Comparison of ENCODE assay signal across 8 mouse cellular contexts in genomic region chr12:79511454-79512204, GRCm38 (mm10).
DNase-seq lines count a peak whose midpoint lies in the region; ATAC-seq and TF ChIP-seq lines count a peak whose summit lies in the region.

No protein-coding gene starts in this region.

- 0 out of 2 replicates have a peak overlapping the region, but pooled peaks have one; percentile 7 for H3K9ac ChIP-seq in forebrain, embryonic 13.5 days
- H3K9ac ChIP-seq in heart, postnatal 0 days (replicated peaks; ENCODE audit: low read depth, low read length), result 0 out of 2 replicates have a peak overlapping the region, but pooled peaks have one; percentile 5

- no peaks in the 10 kb centered on the region for H3K79me2 ChIP-seq in C2C12 (ENCODE audit: control insufficient read depth, insufficient read depth)

- TF ChIP-seq CTCF in C2C12 (IDR thresholded peaks at IDR 0.05; ENCODE audit: control insufficient read depth, insufficient read depth, insufficient read length), result no peak
- TF ChIP-seq CTCF in heart, postnatal 0 days (IDR thresholded peaks at IDR 0.05; ENCODE audit: low read depth), result no peak

- no peak overlapping the region for H3K4me2 ChIP-seq in forebrain, embryonic 13.5 days
- H3K4me2 ChIP-seq in heart, postnatal 0 days (ENCODE audit: low read depth, low read length), result no peak overlapping the region

- no peak overlapping the region for H3ac ChIP-seq in C2C12 (ENCODE audit: control insufficient read depth, insufficient read length, low read depth)

- peaks cover 38% of the 10 kb centered on the region for H3K4me1 ChIP-seq in forebrain, embryonic 13.5 days
- 0 out of 2 replicates have a peak, but pooled peaks cover 5% of the 10 kb centered on the region for H3K4me1 ChIP-seq in heart, postnatal 0 days (ENCODE audit: control insufficient read depth, insufficient read depth)

- peak overlapping the region; percentile 81 for H3K27ac ChIP-seq in forebrain, embryonic 13.5 days
- H3K27ac ChIP-seq in heart, postnatal 0 days (ENCODE audit: low read depth), result peak overlapping the region; percentile 70

- no peak for ATAC-seq in cerebellum, adult (ENCODE audit: insufficient number of reproducible peaks, low FRiP score, low TSS enrichment)
- ATAC-seq in forebrain, embryonic 13.5 days, result peak; percentile 87
- no peak for ATAC-seq in heart, postnatal 0 days (ENCODE audit: insufficient read depth, low read depth)
- ATAC-seq in monocyte, adult 5-6 weeks (replicated peaks; ENCODE audit: insufficient number of reproducible peaks, low FRiP score, low TSS enrichment, poor library complexity, severe bottlenecking), result no peak

- 36% methylated on average over 11 of the region's 11 CpGs for WGBS in forebrain, embryonic 13.5 days
- WGBS in heart, postnatal 0 days, result 51% methylated on average over 11 of the region's 11 CpGs

- no peak for TF ChIP-seq EP300 in heart, postnatal 0 days (IDR thresholded peaks at IDR 0.05; ENCODE audit: low read depth)

- no peaks in the 10 kb centered on the region for H3K9me3 ChIP-seq in forebrain, embryonic 13.5 days (replicated peaks)
- no peaks in the 10 kb centered on the region for H3K9me3 ChIP-seq in heart, postnatal 0 days (replicated peaks; ENCODE audit: control insufficient read depth, low read length)

- H3K36me3 ChIP-seq in C2C12 (ENCODE audit: control insufficient read depth, insufficient read depth), result no peaks in the 10 kb centered on the region
- no peaks in the 10 kb centered on the region for H3K36me3 ChIP-seq in forebrain, embryonic 13.5 days (ENCODE audit: poor library complexity, severe bottlenecking)
- H3K36me3 ChIP-seq in heart, postnatal 0 days (replicated peaks; ENCODE audit: control insufficient read depth, insufficient read depth, low read length), result no peaks in the 10 kb centered on the region

- DNase-seq in cerebellum, adult 8-10 months, result peak; percentile 1
- no peak for DNase-seq in heart, postnatal 0 days (ENCODE audit: low spot score)
- peak; percentile 82 for DNase-seq in left cerebral cortex, postnatal 4 days
- peak; percentile 40 for DNase-seq in right cerebral cortex, postnatal 25 days

- H3K4me3 ChIP-seq in C2C12 (ENCODE audit: insufficient read depth, poor library complexity, severe bottlenecking), result no peak overlapping the region
- H3K4me3 ChIP-seq in forebrain, embryonic 13.5 days, result no peak overlapping the region
- H3K4me3 ChIP-seq in heart, postnatal 0 days (ENCODE audit: low read depth, low read length), result no peak overlapping the region

- intact Hi-C loops in left cerebral cortex, postnatal 4 days (cut with DNase I), result no loop called here

- H3K79me3 ChIP-seq in C2C12 (ENCODE audit: low read depth), result no peaks in the 10 kb centered on the region

- no peaks in the 10 kb centered on the region for H3K27me3 ChIP-seq in C2C12 (ENCODE audit: control insufficient read depth, insufficient read depth, insufficient read length)
- H3K27me3 ChIP-seq in forebrain, embryonic 13.5 days, result no peaks in the 10 kb centered on the region
- no peaks in the 10 kb centered on the region for H3K27me3 ChIP-seq in heart, postnatal 0 days (ENCODE audit: control insufficient read depth, insufficient read depth, low read length)

TF ChIP-seq in C2C12, 6 proteins besides CTCF, POLR2A, EP300 and RAD21:
- no peak for TF ChIP-seq CEBPB (IDR thresholded peaks at IDR 0.05; ENCODE audit: low read depth)
- no peak for TF ChIP-seq MAX (IDR thresholded peaks at IDR 0.05)
- TF ChIP-seq MYOG (IDR thresholded peaks at IDR 0.05; ENCODE audit: control insufficient read depth, extremely low read depth, insufficient read length), result no peak
- peak; percentile 62 for TF ChIP-seq MYOD1 (IDR thresholded peaks at IDR 0.05; ENCODE audit: control insufficient read depth, insufficient read length, low read depth)
TF ChIP-seq in C2C12: peak in this region for 1.
